Mouse (Mus musculus) neural tube, embryonic 14.5 days (tissue): ENCODE data around the gene Aak1. TPM values are rescaled to one million over a fixed set of nuclear protein-coding genes. Genes with fewer than 3 reads are reported as not detected.

Source experiments
- ATAC-seq: fragments of 200-750 bp; cut with Nextera tagmentation; 2 replicates; pipeline ENCODE4 v1.8.0; 2017; ENCODE audit warnings: low read depth, mild to moderate bottlenecking, moderate TSS enrichment, moderate library complexity
- H3K27ac ChIP-seq: fragments of 300-500 bp; sonication (generic); 2 replicates; pipeline ENCODE4 v1.5.1; 2014; ENCODE audit warnings: low read depth, mild to moderate bottlenecking, control low read depth, low read length, moderate library complexity, mixed read lengths
- H3K27me3 ChIP-seq: fragments of 300-500 bp; sonication (generic); 2 replicates; pipeline ENCODE4 v1.6.1; 2014; ENCODE audit warnings: low read length; ENCODE audit not compliant: control insufficient read depth, insufficient read depth
- H3K36me3 ChIP-seq: fragments of 300-500 bp; sonication (generic); 2 replicates; pipeline ENCODE4 v1.6.1; 2014; ENCODE audit warnings: low read length, mixed read lengths; ENCODE audit not compliant: control insufficient read depth, insufficient read depth
- H3K4me1 ChIP-seq: fragments of 300-500 bp; sonication (generic); 2 replicates; pipeline ENCODE4 v1.6.1; 2014; ENCODE audit warnings: low read length; ENCODE audit not compliant: control insufficient read depth, insufficient read depth
- H3K4me2 ChIP-seq: fragments of 300-500 bp; sonication (generic); 2 replicates; pipeline ENCODE4 v1.6.1; 2014; ENCODE audit warnings: mild to moderate bottlenecking, low read depth, low read length, control low read depth
- H3K4me3 ChIP-seq: fragments of 300-500 bp; sonication (generic); 2 replicates; pipeline ENCODE4 v1.5.1; 2014; ENCODE audit warnings: low read depth, low read length, control low read depth, mixed read lengths
- H3K9ac ChIP-seq: fragments of 300-500 bp; sonication (generic); replicated peaks from 2 replicates; pipeline ENCODE4 v1.6.1; 2014; ENCODE audit warnings: low read depth, mild to moderate bottlenecking, control low read depth, low read length, mixed read lengths
- H3K9me3 ChIP-seq: fragments of 300-500 bp; sonication (generic); 2 replicates; pipeline ENCODE4 v1.6.1; 2016; ENCODE audit warnings: low read length; ENCODE audit not compliant: control insufficient read depth
- WGBS: fragments of 180-500 bp; shearing (Covaris S2); extraction: QIAGEN DNeasy Blood & Tissue Kit; methylation state at CpG from one replicate; pipeline ENCODE4 v1.1.7; 2014; 5-methylcytosine and 5-hydroxymethylcytosine counted together
- polyA plus RNA-seq: library from polyadenylated mRNA; unstranded; fragments of >200 nt; fragmentation: Nextera tagmentation; extraction: Ambion mirVana; gene quantifications from 2 replicates; pipeline ENCODE4 v1.2.1, GENCODE M21; 2014

The Aak1 gene
- polyA plus RNA-seq, 1 experiment from 2014 or later = 53.6 TPM

DNA sequence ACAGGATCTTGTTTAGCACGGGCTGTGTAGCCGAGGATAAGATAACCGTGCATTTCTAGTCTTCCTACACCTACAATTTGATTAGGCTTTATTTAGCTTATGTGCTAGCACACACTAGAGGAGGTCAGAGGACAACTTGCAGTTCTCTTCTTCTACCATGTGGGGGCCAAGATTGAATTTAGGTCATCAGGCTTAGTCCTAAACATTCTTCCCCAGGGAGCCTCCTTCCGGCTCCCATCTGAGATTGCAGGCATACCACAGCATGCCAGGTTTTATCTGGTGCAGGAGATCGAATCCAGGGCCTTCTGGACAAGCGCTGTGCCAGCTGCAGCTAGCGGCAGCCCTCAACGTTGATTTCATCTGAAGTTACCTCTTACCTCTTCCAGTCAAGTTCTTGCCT, 32.7 kb upstream of the Aak1 start:
- Histone ChIP-seq H3K27me3 (no peaks in the 10 kb centered on the region), H3K4me3 (no peak overlapping the region), H3K4me1 (no peaks in the 10 kb centered on the region), H3K9me3 (no peaks in the 10 kb centered on the region), H3K4me2 (no peak overlapping the region), H3K36me3 (no peaks in the 10 kb centered on the region), H3K27ac (no peak overlapping the region), H3K9ac (no peak overlapping the region)
- ATAC-seq = no peak
- WGBS = 19% methylated on average over 8 of the region's 8 CpGs

DNA sequence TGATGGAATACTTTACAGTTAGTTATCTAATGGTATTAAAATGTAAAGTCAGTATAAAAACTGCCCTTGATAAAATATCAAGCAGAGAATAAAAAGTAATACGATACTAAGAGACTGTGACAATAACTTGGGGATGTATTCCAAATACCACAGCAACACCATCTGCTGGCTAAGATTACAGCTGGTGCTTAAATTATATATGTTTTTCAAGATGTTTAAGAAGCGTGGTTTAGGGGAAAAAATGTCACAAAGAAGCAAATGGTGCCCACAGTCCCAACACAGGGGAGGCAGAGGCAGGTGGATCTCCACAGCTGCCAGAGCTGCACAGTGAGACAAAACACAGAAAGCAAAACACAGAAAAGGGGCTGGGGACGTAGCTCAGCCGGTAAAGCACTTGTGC, 30.4 kb upstream of the Aak1 start:
- whole genome bisulfite sequencing = 74% methylated on average over 4 of the region's 4 CpGs
- no peak overlapping the region for H3K4me3 ChIP-seq

DNA sequence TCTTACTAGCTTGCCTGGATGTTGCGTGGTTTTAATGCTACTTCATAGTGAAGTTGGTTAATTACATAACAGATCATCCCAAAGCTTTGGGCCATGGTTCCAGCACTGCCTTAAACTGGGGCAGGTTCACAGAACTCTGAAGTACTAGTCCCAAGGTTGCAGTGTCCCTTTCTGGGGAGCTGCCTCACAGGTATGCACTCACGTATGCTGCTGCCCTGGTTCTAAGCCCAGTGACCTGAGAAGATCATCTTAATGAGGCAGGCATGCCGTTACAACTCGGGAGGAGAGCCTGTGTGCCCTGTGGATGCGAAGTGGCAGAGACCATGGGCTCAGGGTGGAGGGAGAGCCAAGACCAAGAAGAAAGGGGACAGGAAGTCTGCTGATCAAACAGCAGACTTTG, 29.4 kb upstream of the Aak1 start:
- Histone ChIP-seq H3K4me1 (no peaks in the 10 kb centered on the region), H3K36me3 (no peaks in the 10 kb centered on the region), H3K27me3 (no peaks in the 10 kb centered on the region), H3K9me3 (no peaks in the 10 kb centered on the region), H3K27ac (no peak overlapping the region), H3K9ac (no peak overlapping the region), H3K4me3 (no peak overlapping the region), H3K4me2 (no peak overlapping the region)
- ATAC-seq = no peak
- 85% methylated on average over 5 of the region's 5 CpGs for WGBS

More for the DNA sequence above, 30.4 kb upstream of the Aak1 start:
- Histone ChIP-seq H3K27me3 (no peaks in the 10 kb centered on the region), H3K36me3 (no peaks in the 10 kb centered on the region), H3K9me3 (no peaks in the 10 kb centered on the region), H3K27ac (no peak overlapping the region), H3K9ac (no peak overlapping the region), H3K4me1 (no peaks in the 10 kb centered on the region), H3K4me2 (no peak overlapping the region)
- ATAC-seq = no peak

DNA sequence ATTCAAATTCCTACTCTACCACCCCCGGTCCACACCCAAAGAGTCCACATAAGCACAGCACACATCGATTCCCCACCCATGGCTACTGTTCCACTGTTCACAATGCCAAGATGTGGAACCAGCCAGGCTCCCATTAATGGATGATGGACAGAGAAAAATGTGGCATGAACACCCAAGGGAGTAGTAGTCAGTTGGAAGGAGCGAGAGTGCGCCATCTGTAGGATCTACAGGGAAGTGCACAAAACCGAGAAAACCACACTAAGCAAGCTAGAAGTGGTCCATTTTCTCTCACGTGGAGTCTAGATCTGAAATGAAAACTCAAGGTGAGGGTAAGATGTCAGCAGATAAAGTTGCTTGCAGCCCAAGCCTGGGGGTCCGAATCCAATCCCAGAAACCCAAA, 28.6 kb upstream of the Aak1 start:
- Histone ChIP-seq H3K9ac (no peak overlapping the region), H3K36me3 (no peaks in the 10 kb centered on the region), H3K4me3 (no peak overlapping the region), H3K9me3 (no peaks in the 10 kb centered on the region), H3K27ac (no peak overlapping the region), H3K4me2 (no peak overlapping the region), H3K27me3 (no peaks in the 10 kb centered on the region), H3K4me1 (no peaks in the 10 kb centered on the region)
- ATAC-seq = no peak
- WGBS = 70% methylated on average over 7 of the region's 7 CpGs

DNA sequence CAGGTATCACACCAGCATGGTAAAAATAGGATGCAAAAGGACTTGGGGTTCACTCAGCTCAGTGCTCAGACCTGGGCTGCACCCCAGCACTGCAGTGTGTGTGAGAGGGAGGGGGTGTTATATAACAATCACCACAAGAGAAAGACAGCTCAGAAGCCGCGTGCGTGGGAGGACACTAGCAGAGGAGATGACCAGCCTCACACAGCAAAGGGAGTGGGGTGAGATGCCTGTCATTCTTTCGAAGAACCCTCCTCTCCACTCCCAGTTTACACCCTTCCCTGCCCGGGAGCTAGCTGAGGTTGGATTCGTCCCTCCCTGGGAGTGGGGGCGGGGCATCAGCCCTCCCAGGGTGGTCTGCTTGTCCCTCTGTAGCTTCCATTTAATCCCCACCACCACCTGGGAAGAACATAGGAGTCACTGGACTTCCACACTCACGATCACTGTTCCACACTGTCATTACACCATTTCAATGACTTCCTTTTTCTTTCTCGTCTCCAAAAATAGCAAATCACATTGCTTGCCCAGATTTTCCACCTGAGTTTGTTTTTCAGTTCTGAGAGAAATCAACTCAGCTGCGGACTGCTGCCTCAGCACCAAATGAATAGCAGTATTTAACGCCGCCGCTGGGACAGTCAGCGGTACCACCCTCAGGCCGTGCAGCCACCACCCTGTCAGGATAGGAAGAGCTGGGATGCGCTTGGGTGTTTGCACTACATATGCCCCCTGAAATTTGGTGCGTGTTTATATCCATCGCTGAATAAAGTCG, 26.8 kb upstream of the Aak1 start:
- 0 out of 2 replicates have a peak, but pooled peaks have one; percentile 49 for ATAC-seq
- WGBS = 3% methylated on average over 19 of the region's 19 CpGs
- H3K4me2 ChIP-seq = peak overlapping the region; percentile 36
- H3K9ac ChIP-seq = no peak overlapping the region
- H3K27me3 ChIP-seq = no peaks in the 10 kb centered on the region
- H3K36me3 ChIP-seq = no peaks in the 10 kb centered on the region
- no peaks in the 10 kb centered on the region for H3K9me3 ChIP-seq
- peak overlapping the region; percentile 2; the same call in 1 of the 2 replicates for H3K4me3 ChIP-seq
- H3K4me1 ChIP-seq = no peaks in the 10 kb centered on the region
- H3K27ac ChIP-seq = no peak overlapping the region

DNA sequence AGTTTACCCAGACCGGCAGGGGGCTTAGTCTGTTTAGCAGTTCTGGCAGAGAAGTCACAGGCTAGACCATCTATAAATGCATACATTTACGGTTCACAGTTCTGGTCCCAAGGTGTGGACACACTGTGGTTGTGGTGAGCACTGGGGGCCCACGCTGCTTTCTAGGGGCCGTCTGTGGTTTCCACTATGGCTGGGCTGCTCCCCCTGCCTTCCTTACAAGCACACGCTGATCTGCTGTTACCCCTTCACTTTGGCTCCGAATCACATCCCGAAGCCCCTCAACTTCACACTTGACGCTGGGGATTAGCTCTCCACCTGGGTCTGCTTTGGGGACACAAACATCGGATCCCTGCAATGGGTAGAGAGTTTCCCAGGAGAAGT, 26.3 kb upstream of the Aak1 start:
- H3K27ac ChIP-seq = no peak overlapping the region

DNA sequence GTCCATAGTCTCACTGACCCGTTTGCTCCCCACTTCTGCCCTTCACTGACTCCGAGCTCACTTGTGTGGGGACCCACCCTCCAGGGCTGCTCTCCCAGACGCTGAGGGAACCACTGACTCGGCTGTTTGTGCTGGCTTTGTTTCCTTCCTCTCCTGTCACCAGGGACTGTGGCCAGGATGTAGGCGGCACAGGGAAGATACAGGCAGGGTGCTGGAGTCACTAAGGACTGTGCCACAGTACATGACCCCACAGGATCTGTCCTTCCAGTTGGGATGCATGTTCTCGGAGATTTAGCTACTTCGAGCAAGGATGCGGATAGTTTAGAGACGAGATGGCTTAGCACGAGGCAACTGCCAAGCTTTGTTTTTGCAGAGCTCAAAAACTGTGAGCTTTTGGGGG, 25.5 kb upstream of the Aak1 start:
- Histone ChIP-seq H3K9me3 (no peaks in the 10 kb centered on the region), H3K27ac (no peak overlapping the region), H3K4me1 (no peaks in the 10 kb centered on the region), H3K27me3 (no peaks in the 10 kb centered on the region), H3K4me3 (no peak overlapping the region), H3K36me3 (no peaks in the 10 kb centered on the region), H3K9ac (no peak overlapping the region), H3K4me2 (no peak overlapping the region)
- no peak for ATAC-seq
- 49% methylated on average over 10 of the region's 10 CpGs for WGBS

More for the DNA sequence above, 26.3 kb upstream of the Aak1 start:
- Histone ChIP-seq H3K4me2 (peak overlapping the region; percentile 36; the same call in 1 of the 2 replicates), H3K27me3 (no peaks in the 10 kb centered on the region), H3K4me1 (no peaks in the 10 kb centered on the region), H3K9ac (no peak overlapping the region), H3K4me3 (no peak overlapping the region), H3K9me3 (no peaks in the 10 kb centered on the region), H3K36me3 (no peaks in the 10 kb centered on the region)
- 35% methylated on average over 9 of the region's 9 CpGs for WGBS
- ATAC-seq = no peak

DNA sequence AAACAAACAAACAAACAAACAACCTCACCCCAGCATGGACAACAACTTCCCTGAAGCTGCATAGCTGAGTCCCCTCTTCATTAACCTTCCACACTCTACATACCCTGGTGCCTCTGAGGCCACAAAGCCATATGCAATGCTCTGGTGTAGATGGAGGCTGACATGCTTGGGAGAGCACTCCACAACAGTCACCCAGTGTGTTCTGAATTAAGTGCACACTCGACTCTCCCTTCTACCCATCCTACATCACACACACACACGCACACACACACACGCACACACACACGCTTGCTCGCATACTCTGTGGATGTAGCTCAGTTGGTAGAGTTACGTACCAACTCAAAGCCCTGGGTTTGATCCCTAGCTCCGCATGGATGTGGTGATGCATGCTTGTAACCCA, 24.9 kb upstream of the Aak1 start:
- ATAC-seq = no peak
- no peaks in the 10 kb centered on the region for H3K27me3 ChIP-seq
- no peak overlapping the region for H3K4me3 ChIP-seq
- H3K27ac ChIP-seq = no peak overlapping the region
- H3K4me2 ChIP-seq = no peak overlapping the region
- WGBS = 90% methylated on average over 7 of the region's 7 CpGs
- no peaks in the 10 kb centered on the region for H3K36me3 ChIP-seq
- H3K9ac ChIP-seq = no peak overlapping the region
- H3K9me3 ChIP-seq = no peaks in the 10 kb centered on the region
- H3K4me1 ChIP-seq = no peaks in the 10 kb centered on the region

DNA sequence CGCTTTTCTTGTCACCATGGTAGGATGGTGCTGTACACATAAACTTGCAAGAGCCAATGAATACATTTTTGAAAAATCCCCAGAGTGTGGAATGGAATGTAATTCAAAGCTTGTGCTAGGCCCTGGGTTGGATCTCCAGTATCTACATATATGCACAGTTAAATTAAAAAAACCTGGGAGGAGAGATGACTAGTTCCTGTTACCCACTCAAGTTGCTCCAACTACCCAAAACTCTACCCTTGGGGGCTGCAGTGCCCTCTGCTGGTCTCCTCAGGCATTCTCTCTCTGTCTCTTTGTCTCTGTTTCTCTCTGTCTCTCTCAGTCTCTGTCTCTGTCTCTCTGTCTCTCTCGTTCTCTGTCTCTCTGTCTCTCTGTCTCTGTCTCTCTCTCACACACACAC, 21.9 kb upstream of the Aak1 start:
- Histone ChIP-seq H3K27me3 (no peaks in the 10 kb centered on the region), H3K4me3 (no peak overlapping the region), H3K27ac (no peak overlapping the region), H3K9me3 (no peaks in the 10 kb centered on the region), H3K4me2 (no peak overlapping the region), H3K4me1 (no peaks in the 10 kb centered on the region), H3K9ac (no peak overlapping the region), H3K36me3 (no peaks in the 10 kb centered on the region)
- 93% methylated on average over 2 of the region's 2 CpGs for WGBS
- ATAC-seq = no peak
